Mouse (Mus musculus) hindbrain, postnatal 0 days (tissue): Measurements from ENCODE around the gene AW822073. TPM values are rescaled to one million over a fixed set of nuclear protein-coding genes. Genes with fewer than 3 reads are reported as not detected.
"Not testable (repeated sequence)": the region's sequence is repeated elsewhere in the genome, so short reads cannot be mapped to it uniquely, and the experiment has no call there.

Experiments used
- ATAC-seq: fragments of 200-750 bp; cut with Nextera tagmentation; 2 replicates; pipeline ENCODE4 v1.8.0; 2017; ENCODE audit warnings: mild to moderate bottlenecking, moderate TSS enrichment, moderate library complexity
- DNase-seq: peaks from one replicate; pipeline ENCODE4 v3.0.0-alpha.2; 2015; ENCODE audit warnings: low spot score
- H3K27ac ChIP-seq: fragments of 300-500 bp; sonication (generic); 2 replicates; pipeline ENCODE4 v1.5.1; 2014; ENCODE audit warnings: mild to moderate bottlenecking
- H3K27me3 ChIP-seq: fragments of 300-500 bp; sonication (generic); 2 replicates; pipeline ENCODE4 v1.6.1; 2014; ENCODE audit warnings: low read length, mixed read lengths; ENCODE audit not compliant: insufficient read depth
- H3K36me3 ChIP-seq: fragments of 300-500 bp; sonication (generic); 2 replicates; pipeline ENCODE4 v1.6.1; 2014; ENCODE audit warnings: low read length, mixed read lengths; ENCODE audit not compliant: insufficient read depth
- H3K4me1 ChIP-seq: fragments of 300-500 bp; sonication (generic); 2 replicates; pipeline ENCODE4 v1.6.1; 2014; ENCODE audit warnings: antibody characterized with exemption, low read length, mixed read lengths; ENCODE audit not compliant: insufficient read depth
- H3K4me2 ChIP-seq: fragments of 300-500 bp; sonication (generic); 2 replicates; pipeline ENCODE4 v1.6.1; 2014; ENCODE audit warnings: low read depth, mild to moderate bottlenecking, low read length, moderate library complexity, mixed read lengths
- H3K4me3 ChIP-seq: fragments of 300-500 bp; sonication (generic); 2 replicates; pipeline ENCODE4 v1.5.1; 2014; ENCODE audit warnings: low read length
- H3K9ac ChIP-seq: fragments of 300-500 bp; sonication (generic); replicated peaks from 2 replicates; pipeline ENCODE4 v1.6.1; 2014; ENCODE audit warnings: mild to moderate bottlenecking, low read length, moderate library complexity, mixed read lengths
- H3K9me3 ChIP-seq: fragments of 300-500 bp; sonication (generic); 2 replicates; pipeline ENCODE4 v1.6.1; 2016; ENCODE audit warnings: low read length, mixed read lengths
- CTCF ChIP-seq: IDR thresholded peaks from 2 replicates; pipeline ENCODE4 v1.5.1; 2016; ENCODE audit warnings: antibody characterized with exemption, control low read depth, low read depth
- WGBS: fragments of 180-500 bp; shearing (Covaris S2); extraction: QIAGEN DNeasy Blood & Tissue Kit; methylation state at CpG from one replicate; pipeline ENCODE4 v1.1.7; 2014; 5-methylcytosine and 5-hydroxymethylcytosine counted together
- polyA plus RNA-seq: library from polyadenylated mRNA; unstranded; fragments of >200 nt; fragmentation: Nextera tagmentation; extraction: Ambion mirVana; gene quantifications from 2 replicates; pipeline ENCODE4 v1.2.1, GENCODE M21; 2015
- total RNA-seq: library from RNA; depleted of rRNA; stranded (reverse); fragments of >200 nt; gene quantifications from 2 replicates; pipeline ENCODE4 v1.2.3, GENCODE M21; 2014

Gene AW822073
- total and polyA plus RNA-seq, 2 experiments from 2014 or later = not detected

GRCm38 (mm10) chr10:58236613-58237012 lies 11.9 kb upstream of the AW822073 start, which contains the start of gene Gm4981:
TSS of gene Gm4981 (minus strand) at chr10:58236701.
- no peak for TF ChIP-seq CTCF
- Histone ChIP-seq H3K4me3 (no peak within 1 kb of the TSS), H3K27ac (no peak within 1 kb of the TSS), H3K4me1 (no peaks in the 10 kb centered on the region), H3K36me3 (no peaks in the 10 kb centered on the region), H3K9ac (no peak within 1 kb of the TSS), H3K27me3 (no peaks in the 10 kb centered on the region), H3K9me3 (peaks cover 11% of the 10 kb centered on the region), H3K4me2 (no peak within 1 kb of the TSS)
- WGBS = 88% methylated on average over 10 of the region's 10 CpGs
- ATAC-seq (no peak), DNase-seq (no peak)

GRCm38 (mm10) chr10:58234985-58235384 lies 10.3 kb upstream of the AW822073 start:
- not testable (repeated sequence) for H3K9ac ChIP-seq, H3K36me3 ChIP-seq, ATAC-seq, H3K4me2 ChIP-seq, DNase-seq, H3K4me3 ChIP-seq, H3K4me1 ChIP-seq, H3K27me3 ChIP-seq, H3K27ac ChIP-seq
- WGBS = 87% methylated on average over 4 of the region's 4 CpGs
- H3K9me3 ChIP-seq = peaks cover 15% of the 10 kb centered on the region

GRCm38 (mm10) chr10:58233740-58234121 lies 9.0 kb upstream of the AW822073 start:
- not testable (repeated sequence) for H3K4me1 ChIP-seq, H3K9ac ChIP-seq, H3K36me3 ChIP-seq, ATAC-seq, H3K27me3 ChIP-seq, H3K4me3 ChIP-seq, DNase-seq, H3K27ac ChIP-seq, H3K4me2 ChIP-seq
- H3K9me3 ChIP-seq = peaks cover 13% of the 10 kb centered on the region

GRCm38 (mm10) chr10:58233054-58233739 lies 8.5 kb upstream of the AW822073 start:
- peak; percentile 63 for ATAC-seq

GRCm38 (mm10) chr10:58232641-58232969 lies 7.9 kb upstream of the AW822073 start, which contains the start of gene Duxf3:
TSS of gene Duxf3 (minus strand) at chr10:58232675.
- ATAC-seq = peak; percentile 53; the same call in 1 of the 2 replicates
- not testable (repeated sequence) for DNase-seq

More at GRCm38 (mm10) chr10:58233054-58233739, 8.5 kb upstream of the AW822073 start:
- H3K4me2 ChIP-seq, H3K36me3 ChIP-seq, H3K4me1 ChIP-seq, H3K27me3 ChIP-seq, H3K9ac ChIP-seq, H3K4me3 ChIP-seq, DNase-seq, H3K27ac ChIP-seq: not testable (repeated sequence)
- peaks cover 13% of the 10 kb centered on the region for H3K9me3 ChIP-seq
- 80% methylated on average over 9 of the region's 10 CpGs for WGBS

GRCm38 (mm10) chr10:58231779-58232640 lies 7.3 kb upstream of the AW822073 start:
- H3K4me1 ChIP-seq, H3K9ac ChIP-seq, H3K36me3 ChIP-seq, H3K4me2 ChIP-seq, H3K27me3 ChIP-seq, H3K27ac ChIP-seq, H3K4me3 ChIP-seq: not testable (repeated sequence)
- peaks cover 13% of the 10 kb centered on the region for H3K9me3 ChIP-seq
- WGBS = 88% methylated on average over 31 of the region's 35 CpGs
- ATAC-seq (peak; percentile 86), DNase-seq (peak; percentile 50)

More at GRCm38 (mm10) chr10:58232641-58232969, 7.9 kb upstream of the AW822073 start, which contains the start of gene Duxf3:
- not testable (repeated sequence) for H3K4me1 ChIP-seq, H3K36me3 ChIP-seq, H3K27ac ChIP-seq, H3K4me2 ChIP-seq, H3K4me3 ChIP-seq, H3K9ac ChIP-seq, H3K27me3 ChIP-seq
- WGBS = 79% methylated on average over 4 of the region's 8 CpGs
- H3K9me3 ChIP-seq = peaks cover 13% of the 10 kb centered on the region

GRCm38 (mm10) chr10:58231088-58231487 lies 6.4 kb upstream of the AW822073 start:
- not testable (repeated sequence) for H3K4me1 ChIP-seq, H3K9ac ChIP-seq, H3K4me3 ChIP-seq, H3K4me2 ChIP-seq, H3K36me3 ChIP-seq, H3K27me3 ChIP-seq, H3K27ac ChIP-seq, DNase-seq
- 87% methylated on average over 5 of the region's 7 CpGs for WGBS
- H3K9me3 ChIP-seq = peaks cover 13% of the 10 kb centered on the region
- peak; percentile 45 for ATAC-seq

GRCm38 (mm10) chr10:58230021-58230420 lies 5.3 kb upstream of the AW822073 start:
- peaks cover 13% of the 10 kb centered on the region for H3K9me3 ChIP-seq
- 54% methylated on average over 3 of the region's 3 CpGs for WGBS
- H3K4me2 ChIP-seq, H3K27ac ChIP-seq, H3K9ac ChIP-seq, H3K4me3 ChIP-seq, DNase-seq, H3K4me1 ChIP-seq, H3K36me3 ChIP-seq, ATAC-seq, H3K27me3 ChIP-seq: not testable (repeated sequence)

GRCm38 (mm10) chr10:58227798-58228197 lies 3.1 kb upstream of the AW822073 start:
- H3K27me3 ChIP-seq, ATAC-seq: not testable (repeated sequence)
- 82% methylated on average over 2 of the region's 6 CpGs for WGBS

More at GRCm38 (mm10) chr10:58227798-58228197, 3.1 kb upstream of the AW822073 start:
- H3K4me2 ChIP-seq, H3K27ac ChIP-seq, H3K4me3 ChIP-seq, DNase-seq, H3K9ac ChIP-seq, H3K36me3 ChIP-seq, H3K4me1 ChIP-seq: not testable (repeated sequence)
- peaks cover 13% of the 10 kb centered on the region for H3K9me3 ChIP-seq
